Mouse (Mus musculus) testis, adult 2 months (tissue): ENCODE data around the gene Dnajb11. TPM values are rescaled to one million over a fixed set of nuclear protein-coding genes. Genes with fewer than 3 reads are reported as not detected.

Source experiments
- H3K27ac ChIP-seq: fragments of 200-500 bp; 2 replicates; pipeline ENCODE4 v1.5.1; 2012; ENCODE audit warnings: low read depth, low read length; ENCODE audit not compliant: control insufficient read depth, insufficient read depth
- H3K27me3 ChIP-seq: fragments of 200-500 bp; 2 replicates; pipeline ENCODE4 v1.6.1; 2012; ENCODE audit warnings: mild to moderate bottlenecking, low read length, moderate library complexity; ENCODE audit not compliant: control insufficient read depth, insufficient read depth
- H3K36me3 ChIP-seq: fragments of 200-500 bp; 2 replicates; pipeline ENCODE4 v1.6.1; 2012; ENCODE audit warnings: mild to moderate bottlenecking, low read length; ENCODE audit not compliant: control insufficient read depth, insufficient read depth
- H3K4me1 ChIP-seq: fragments of 200-500 bp; 2 replicates; pipeline ENCODE4 v1.6.1; 2012; ENCODE audit warnings: low read length; ENCODE audit not compliant: control insufficient read depth, insufficient read depth
- H3K4me3 ChIP-seq: fragments of 200-500 bp; 2 replicates; pipeline ENCODE4 v1.5.1; 2012; ENCODE audit warnings: low read depth, mild to moderate bottlenecking, low read length, moderate library complexity, mixed read lengths; ENCODE audit not compliant: control insufficient read depth
- CTCF ChIP-seq: fragments of 200-500 bp; IDR thresholded peaks from 2 replicates; pipeline ENCODE4 v1.5.1; 2012; ENCODE audit warnings: low read depth, mild to moderate bottlenecking, inconsistent platforms, low read length, moderate library complexity; ENCODE audit not compliant: control insufficient read depth, insufficient read depth, insufficient replicate concordance
- POLR2A ChIP-seq: fragments of 200-500 bp; IDR thresholded peaks from 2 replicates; pipeline ENCODE4 v1.6.1; 2012; ENCODE audit warnings: low read depth, mild to moderate bottlenecking, inconsistent platforms, low read length, moderate library complexity; ENCODE audit not compliant: control insufficient read depth
- polyA plus RNA-seq: library from polyadenylated mRNA; depleted of rRNA; stranded (reverse); fragments of >200 nt; gene quantifications from 2 replicates; pipeline ENCODE4 v1.2.3, GENCODE M21; 2012

Dnajb11 gene
- polyA plus RNA-seq, 1 experiment = 32.9 TPM

GRCm38 (mm10) chr16:22885356-22885755 is 27.7 kb downstream of the Dnajb11 start:
- TF ChIP-seq POLR2A = no peak
- H3K27me3 ChIP-seq = no peaks in the 10 kb centered on the region
- no peak overlapping the region for H3K4me3 ChIP-seq
- H3K4me1 ChIP-seq = no peaks in the 10 kb centered on the region
- no peaks in the 10 kb centered on the region for H3K36me3 ChIP-seq
- H3K27ac ChIP-seq = no peak overlapping the region

- Histone ChIP-seq H3K4me3 (no peak overlapping the region), H3K27me3 (no peaks in the 10 kb centered on the region), H3K36me3 (no peaks in the 10 kb centered on the region), H3K27ac (no peak overlapping the region), H3K4me1 (no peaks in the 10 kb centered on the region)
- TF ChIP-seq CTCF (no peak), POLR2A (no peak)
Observed at GRCm38 (mm10) chr16:22886726-22887125, 29.1 kb downstream of the Dnajb11 start.

- TF ChIP-seq POLR2A (no peak), CTCF (no peak)
- H3K36me3 ChIP-seq = no peaks in the 10 kb centered on the region
- no peak overlapping the region for H3K27ac ChIP-seq
- H3K4me1 ChIP-seq = no peaks in the 10 kb centered on the region
- no peak overlapping the region for H3K4me3 ChIP-seq
- H3K27me3 ChIP-seq = no peaks in the 10 kb centered on the region
Observed at GRCm38 (mm10) chr16:22888835-22889234, 31.2 kb downstream of the Dnajb11 start.

GRCm38 (mm10) chr16:22889716-22890115 is 32.1 kb downstream of the Dnajb11 start:
- no peak overlapping the region for H3K4me3 ChIP-seq
- H3K27me3 ChIP-seq = no peaks in the 10 kb centered on the region
- TF ChIP-seq CTCF (no peak), POLR2A (no peak)
- peaks cover 3% of the 10 kb centered on the region; the same call in 1 of the 2 replicates for H3K4me1 ChIP-seq
- no peak overlapping the region for H3K27ac ChIP-seq
- H3K36me3 ChIP-seq = no peaks in the 10 kb centered on the region

- peaks cover 3% of the 10 kb centered on the region for H3K4me1 ChIP-seq
- TF ChIP-seq CTCF (no peak), POLR2A (no peak)
- no peak within 1 kb of the TSS for H3K4me3 ChIP-seq
- H3K27ac ChIP-seq = no peak within 1 kb of the TSS
- no peaks in the 10 kb centered on the region for H3K36me3 ChIP-seq
- no peaks in the 10 kb centered on the region for H3K27me3 ChIP-seq
Observed at GRCm38 (mm10) chr16:22890683-22891510, 33.3 kb downstream of the Dnajb11 start, which contains the start of gene Ahsg. Gene Ahsg, plus strand, starts transcription at chr16:22891277.

GRCm38 (mm10) chr16:22891733-22892154 is 34.1 kb downstream of the Dnajb11 start:
- H3K27me3 ChIP-seq = no peaks in the 10 kb centered on the region
- H3K4me3 ChIP-seq = no peak overlapping the region
- TF ChIP-seq POLR2A (no peak), CTCF (no peak)
- H3K27ac ChIP-seq = no peak overlapping the region
- H3K4me1 ChIP-seq = peaks cover 3% of the 10 kb centered on the region
- no peaks in the 10 kb centered on the region for H3K36me3 ChIP-seq

- Histone ChIP-seq H3K27me3 (no peaks in the 10 kb centered on the region), H3K4me3 (peak overlapping the region; percentile 17; the same call in 1 of the 2 replicates), H3K36me3 (no peaks in the 10 kb centered on the region), H3K4me1 (peaks cover 3% of the 10 kb centered on the region), H3K27ac (no peak overlapping the region)
- no peak for TF ChIP-seq POLR2A
- no peak for TF ChIP-seq CTCF
Observed at GRCm38 (mm10) chr16:22894095-22894494, 36.5 kb downstream of the Dnajb11 start.
